Mouse (Mus musculus): ENCODE data around the gene Zfp715. TPM values are rescaled to one million over a fixed set of nuclear protein-coding genes. Genes with fewer than 3 reads are reported as not detected.

The Zfp715 gene
- total RNA-seq, 1 experiment: 12.9 TPM

GRCm38 (mm10) chr7:43340771-43341170 lies 27.7 kb upstream of the Zfp715 start:
- no peak for TF ChIP-seq CHD2 (IDR thresholded peaks at IDR 0.05; ENCODE audit: low read depth, low read length)
- no peak for TF ChIP-seq ZC3H11A (IDR thresholded peaks at IDR 0.05; ENCODE audit: borderline replicate concordance, low read depth, low read length)
- no peak for TF ChIP-seq MAFK (IDR thresholded peaks at IDR 0.05; ENCODE audit: insufficient read depth, low read depth, low read length)
- no peak for TF ChIP-seq HCFC1 (IDR thresholded peaks at IDR 0.05; ENCODE audit: borderline replicate concordance, insufficient read depth, low read length)
- TF ChIP-seq ZNF384 (IDR thresholded peaks at IDR 0.05; ENCODE audit: low read depth, low read length): no peak
- in situ Hi-C loops (cut with MboI; ENCODE audit: low sequenced_read_pairs in 2 of 2, unreplicated experiment in 2 of 2): no loop called here
- no peaks in the 10 kb centered on the region for H3K9me3 ChIP-seq (ENCODE audit: control insufficient read depth, insufficient read depth, low read depth, low read length)
- H3K9ac ChIP-seq (ENCODE audit: insufficient read depth, low read depth, low read length, poor library complexity, severe bottlenecking): no peak overlapping the region
- H3K36me3 ChIP-seq (ENCODE audit: control insufficient read depth, insufficient read depth, low read length, poor library complexity, severe bottlenecking): no peaks in the 10 kb centered on the region
- H3K4me3 ChIP-seq (ENCODE audit: insufficient read depth in 1 of 2, low read depth in 1 of 2, low read length in 2 of 2, poor library complexity in 1 of 2, severe bottlenecking in 1 of 2): no peak overlapping the region
- DNase-seq (ENCODE audit: low read depth, low spot score): no peak
- H3K27ac ChIP-seq (ENCODE audit: insufficient read depth, low read depth, low read length, poor library complexity, severe bottlenecking): no peak overlapping the region
- peaks cover 19 to 30% of the 10 kb centered on the region in 2 experiments for H3K4me1 ChIP-seq (ENCODE audit: control insufficient read depth in 2 of 2, insufficient read depth in 2 of 2, low read length in 2 of 2, poor library complexity in 1 of 2)

DNA sequence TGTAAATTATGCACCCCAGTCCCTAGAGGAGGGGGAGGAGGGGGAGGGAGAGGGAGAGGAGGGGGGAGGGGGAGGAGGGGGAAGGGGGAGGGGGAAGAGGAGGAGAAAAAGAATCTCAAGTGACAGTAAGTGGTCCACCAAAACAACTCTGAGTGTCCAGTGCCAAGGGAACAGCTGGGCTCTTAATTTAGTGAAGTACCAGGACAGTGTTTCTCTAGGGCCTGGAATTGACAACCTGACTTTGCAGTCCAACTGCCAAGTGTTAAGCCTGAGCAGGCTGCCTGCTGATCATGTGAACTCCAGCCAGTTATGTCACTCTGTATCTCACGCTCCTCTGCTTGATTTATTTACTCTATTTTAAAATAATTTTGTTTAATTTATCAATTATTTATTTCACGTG lies 20.8 kb upstream of the Zfp715 start:
- in situ Hi-C loops (cut with MboI; ENCODE audit: low sequenced_read_pairs in 2 of 2, unreplicated experiment in 2 of 2): no loop called here
- Histone ChIP-seq H3K9ac (ENCODE audit: insufficient read depth, low read depth, low read length, poor library complexity, severe bottlenecking) (no peak overlapping the region), H3K4me1 (ENCODE audit: control insufficient read depth in 2 of 2, insufficient read depth in 2 of 2, low read length in 2 of 2, poor library complexity in 1 of 2) (peaks cover 3 to 10% of the 10 kb centered on the region in 2 experiments; a peak in 3 of 4 replicates), H3K36me3 (ENCODE audit: control insufficient read depth, insufficient read depth, low read length, poor library complexity, severe bottlenecking) (no peaks in the 10 kb centered on the region), H3K27ac (ENCODE audit: insufficient read depth, low read depth, low read length, poor library complexity, severe bottlenecking) (no peak overlapping the region; the same call in 1 of the 2 replicates), H3K4me3 (ENCODE audit: insufficient read depth in 1 of 2, low read depth in 1 of 2, low read length in 2 of 2, poor library complexity in 1 of 2, severe bottlenecking in 1 of 2) (no peak overlapping the region), H3K9me3 (ENCODE audit: control insufficient read depth, insufficient read depth, low read depth, low read length) (no peaks in the 10 kb centered on the region)
- TF ChIP-seq MAFK (IDR thresholded peaks at IDR 0.05; ENCODE audit: insufficient read depth, low read depth, low read length) (no peak), ZNF384 (IDR thresholded peaks at IDR 0.05; ENCODE audit: low read depth, low read length) (no peak), CHD2 (IDR thresholded peaks at IDR 0.05; ENCODE audit: low read depth, low read length) (no peak), ZC3H11A (IDR thresholded peaks at IDR 0.05; ENCODE audit: borderline replicate concordance, low read depth, low read length) (no peak), HCFC1 (IDR thresholded peaks at IDR 0.05; ENCODE audit: borderline replicate concordance, insufficient read depth, low read length) (no peak)
- no peak for DNase-seq (ENCODE audit: low read depth, low spot score)

GRCm38 (mm10) chr7:43333203-43333602 lies 20.1 kb upstream of the Zfp715 start:
- no peaks in the 10 kb centered on the region for H3K9me3 ChIP-seq (ENCODE audit: control insufficient read depth, insufficient read depth, low read depth, low read length)
- no peak overlapping the region for H3K9ac ChIP-seq (ENCODE audit: insufficient read depth, low read depth, low read length, poor library complexity, severe bottlenecking)
- no peak overlapping the region; a peak in 2 of 4 replicates for H3K4me3 ChIP-seq (ENCODE audit: insufficient read depth in 1 of 2, low read depth in 1 of 2, low read length in 2 of 2, poor library complexity in 1 of 2, severe bottlenecking in 1 of 2)
- peak overlapping the region; percentile 38; the same call in 1 of the 2 replicates for H3K27ac ChIP-seq (ENCODE audit: insufficient read depth, low read depth, low read length, poor library complexity, severe bottlenecking)
- in situ Hi-C loops (cut with MboI; ENCODE audit: low sequenced_read_pairs in 2 of 2, unreplicated experiment in 2 of 2): no loop called here
- peak; percentile 66 for DNase-seq (ENCODE audit: low read depth, low spot score)
- TF ChIP-seq ZC3H11A (IDR thresholded peaks at IDR 0.05; ENCODE audit: borderline replicate concordance, low read depth, low read length) (peak; percentile 69; the same call in 1 of the 2 replicates), CHD2 (IDR thresholded peaks at IDR 0.05; ENCODE audit: low read depth, low read length) (no peak)
- peaks cover 3 to 10% of the 10 kb centered on the region in 2 experiments; a peak in 3 of 4 replicates for H3K4me1 ChIP-seq (ENCODE audit: control insufficient read depth in 2 of 2, insufficient read depth in 2 of 2, low read length in 2 of 2, poor library complexity in 1 of 2)
- H3K36me3 ChIP-seq (ENCODE audit: control insufficient read depth, insufficient read depth, low read length, poor library complexity, severe bottlenecking): no peaks in the 10 kb centered on the region

DNA sequence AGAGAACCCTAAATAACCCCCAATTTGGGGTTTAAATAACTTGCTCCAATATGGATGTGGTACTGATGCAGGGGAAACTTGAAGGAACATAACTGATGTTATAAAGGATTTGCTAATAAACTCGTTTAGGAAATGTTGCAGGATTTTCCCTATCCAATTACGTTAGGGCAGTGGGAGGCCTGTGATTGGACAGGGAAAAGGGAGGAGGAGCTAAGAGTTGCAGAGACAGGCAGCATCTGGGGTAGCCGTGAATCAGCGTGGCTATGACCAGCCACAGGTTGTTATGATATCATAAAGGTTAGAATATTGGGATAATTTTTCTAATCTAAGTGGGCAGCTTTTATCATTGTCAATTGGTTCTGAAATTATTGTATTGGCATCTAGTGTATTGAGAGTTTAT lies 15.0 kb upstream of the Zfp715 start:
- peak overlapping the region; percentile 45 to 73; a peak in 3 of 4 replicates for H3K4me3 ChIP-seq (ENCODE audit: insufficient read depth in 1 of 2, low read depth in 1 of 2, low read length in 2 of 2, poor library complexity in 1 of 2, severe bottlenecking in 1 of 2)
- no peaks in the 10 kb centered on the region for H3K9me3 ChIP-seq (ENCODE audit: control insufficient read depth, insufficient read depth, low read depth, low read length)
- H3K4me1 ChIP-seq (ENCODE audit: control insufficient read depth in 2 of 2, insufficient read depth in 2 of 2, low read length in 2 of 2, poor library complexity in 1 of 2): peaks cover 2% of the 10 kb centered on the region in 2 experiments; a peak in 2 of 4 replicates
- TF ChIP-seq CHD2 (IDR thresholded peaks at IDR 0.05; ENCODE audit: low read depth, low read length): no peak
- TF ChIP-seq MAFK (IDR thresholded peaks at IDR 0.05; ENCODE audit: insufficient read depth, low read depth, low read length): no peak
- no peak for TF ChIP-seq HCFC1 (IDR thresholded peaks at IDR 0.05; ENCODE audit: borderline replicate concordance, insufficient read depth, low read length)
- no peak for TF ChIP-seq ZC3H11A (IDR thresholded peaks at IDR 0.05; ENCODE audit: borderline replicate concordance, low read depth, low read length)
- no peak for TF ChIP-seq ZNF384 (IDR thresholded peaks at IDR 0.05; ENCODE audit: low read depth, low read length)
- in situ Hi-C loops (cut with MboI; ENCODE audit: low sequenced_read_pairs in 2 of 2, unreplicated experiment in 2 of 2): no loop called here
- no peak for DNase-seq (ENCODE audit: low read depth, low spot score)
- no peak overlapping the region for H3K9ac ChIP-seq (ENCODE audit: insufficient read depth, low read depth, low read length, poor library complexity, severe bottlenecking)
- no peak overlapping the region for H3K27ac ChIP-seq (ENCODE audit: insufficient read depth, low read depth, low read length, poor library complexity, severe bottlenecking)
- H3K36me3 ChIP-seq (ENCODE audit: control insufficient read depth, insufficient read depth, low read length, poor library complexity, severe bottlenecking): no peaks in the 10 kb centered on the region
